Mouse (Mus musculus): ENCODE measurements around the gene Trpv5.

Trpv5 gene

DNA sequence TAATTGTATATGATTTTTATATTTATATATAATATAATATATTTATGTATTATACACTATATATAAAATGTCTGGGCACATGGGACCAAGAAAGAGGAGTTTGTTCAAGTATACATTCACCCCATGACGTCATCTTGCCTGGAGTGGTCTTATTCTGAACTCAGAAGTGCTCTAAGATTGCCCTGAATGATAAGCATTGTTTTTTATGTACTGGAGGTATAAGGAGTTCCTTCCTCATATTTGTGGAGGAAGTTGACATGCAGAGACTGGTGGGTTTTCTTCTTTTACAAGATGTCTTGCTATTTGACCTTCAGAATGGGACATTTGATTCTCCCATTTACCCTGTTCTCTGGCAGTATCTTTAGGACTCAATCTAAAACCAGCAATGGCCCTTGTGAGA is 52.4 kb downstream of the Trpv5 start:
- no peak for DNase-seq (ENCODE audit: low read depth, low spot score)
- Histone ChIP-seq H3K27me3 (ENCODE audit: control insufficient read depth, insufficient read depth, low read length, poor library complexity, severe bottlenecking) (no peaks in the 10 kb centered on the region), H3K36me3 (ENCODE audit: control insufficient read depth, insufficient read depth, low read length, poor library complexity, severe bottlenecking) (no peaks in the 10 kb centered on the region)

DNA sequence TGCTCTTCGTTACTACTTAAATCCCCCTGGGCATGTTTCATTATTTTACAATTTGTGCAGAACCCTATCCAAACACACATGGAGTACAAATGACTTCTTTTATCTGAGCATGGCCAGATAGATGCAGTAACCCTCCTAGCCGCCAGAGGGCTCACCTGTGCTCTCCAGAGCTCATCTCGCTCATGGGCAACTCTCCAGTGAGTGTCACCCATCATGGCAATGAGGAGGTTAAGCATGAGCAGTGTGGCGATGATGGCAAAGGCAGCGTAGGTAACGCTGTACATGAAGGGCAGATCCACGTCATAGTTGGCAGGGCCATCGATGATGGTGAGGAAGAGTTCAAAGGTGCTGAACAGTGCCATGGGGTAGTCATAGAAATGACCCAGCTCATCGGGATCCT is 57.9 kb downstream of the Trpv5 start:
- DNase-seq (ENCODE audit: low read depth, low spot score): peak; percentile 2
- Histone ChIP-seq H3K36me3 (ENCODE audit: control insufficient read depth, insufficient read depth, low read length, poor library complexity, severe bottlenecking) (no peaks in the 10 kb centered on the region), H3K27me3 (ENCODE audit: control insufficient read depth, insufficient read depth, low read length, poor library complexity, severe bottlenecking) (no peaks in the 10 kb centered on the region)

DNA sequence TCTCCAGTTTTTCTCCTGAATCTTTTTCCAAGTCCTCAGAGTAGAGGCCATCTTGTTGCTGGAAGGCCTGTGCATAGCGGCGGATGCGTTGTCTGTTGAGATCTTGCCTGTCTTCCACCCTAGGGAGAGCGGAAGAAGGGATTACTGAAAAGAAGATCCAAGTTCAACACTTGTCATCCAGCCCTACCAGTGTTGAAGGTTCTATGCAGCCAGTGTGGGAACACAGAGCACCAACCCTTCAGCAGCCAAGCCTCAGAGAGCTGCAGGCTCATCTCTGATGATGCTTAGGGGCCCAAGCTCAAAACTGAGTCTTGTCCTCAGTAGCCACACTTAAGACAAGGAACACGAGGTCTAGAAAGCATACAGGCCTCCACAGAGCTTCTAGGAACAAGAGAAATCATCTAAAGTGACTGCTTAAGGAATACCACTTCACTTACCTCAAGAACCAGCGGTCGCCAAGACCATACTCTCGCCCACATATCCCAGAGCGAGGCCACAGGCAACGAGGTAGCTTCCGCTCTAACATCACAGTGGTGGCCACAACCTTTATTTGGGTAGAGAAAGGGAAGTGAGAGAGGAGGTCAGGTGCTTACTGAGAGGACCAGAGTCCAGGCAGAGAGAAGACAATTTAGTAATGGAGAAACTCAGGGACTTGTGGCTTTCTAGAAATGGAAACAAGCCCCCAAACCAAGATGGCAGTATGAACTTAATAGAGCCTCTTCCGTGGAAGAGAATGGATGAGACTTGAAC is 59.2 kb downstream of the Trpv5 start:
- Histone ChIP-seq H3K27me3 (ENCODE audit: control insufficient read depth, insufficient read depth, low read length, poor library complexity, severe bottlenecking) (no peaks in the 10 kb centered on the region), H3K36me3 (ENCODE audit: control insufficient read depth, insufficient read depth, low read length, poor library complexity, severe bottlenecking) (no peaks in the 10 kb centered on the region)
- peak; percentile 8 for DNase-seq (ENCODE audit: low read depth, low spot score)

DNA sequence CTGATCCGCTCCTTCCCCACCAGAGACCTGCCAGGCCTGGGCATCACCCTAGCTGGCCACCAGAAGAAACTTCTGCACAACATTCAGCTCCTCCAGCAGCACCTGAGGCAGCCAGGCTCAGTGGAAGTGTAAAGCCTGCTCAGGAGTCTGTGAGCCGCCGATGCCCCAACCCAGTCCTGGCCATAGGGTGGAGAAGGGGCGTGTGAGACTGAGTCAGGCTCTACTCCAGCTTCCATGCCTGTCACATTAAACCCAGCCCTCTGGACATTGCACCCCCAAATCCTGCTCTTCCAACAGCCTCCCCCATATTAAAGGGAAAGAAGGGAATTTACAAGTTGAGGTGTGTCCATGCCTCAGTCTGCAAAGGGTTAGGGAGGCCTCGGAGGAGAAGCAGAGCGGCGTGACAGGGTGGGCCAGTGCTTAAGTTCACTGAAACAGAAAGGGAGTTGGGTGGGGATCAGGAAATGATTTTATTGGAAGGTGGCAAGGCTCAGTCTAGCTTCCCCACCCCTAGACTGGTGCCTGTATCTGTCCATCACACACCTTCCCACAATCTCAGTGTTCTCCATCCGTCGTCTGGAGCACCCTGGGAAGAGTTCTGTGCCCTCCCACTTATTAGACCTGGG is 60.3 kb downstream of the Trpv5 start:
- H3K27me3 ChIP-seq (ENCODE audit: control insufficient read depth, insufficient read depth, low read length, poor library complexity, severe bottlenecking): no peaks in the 10 kb centered on the region
- DNase-seq (ENCODE audit: low read depth, low spot score): no peak
- no peaks in the 10 kb centered on the region for H3K36me3 ChIP-seq (ENCODE audit: control insufficient read depth, insufficient read depth, low read length, poor library complexity, severe bottlenecking)

DNA sequence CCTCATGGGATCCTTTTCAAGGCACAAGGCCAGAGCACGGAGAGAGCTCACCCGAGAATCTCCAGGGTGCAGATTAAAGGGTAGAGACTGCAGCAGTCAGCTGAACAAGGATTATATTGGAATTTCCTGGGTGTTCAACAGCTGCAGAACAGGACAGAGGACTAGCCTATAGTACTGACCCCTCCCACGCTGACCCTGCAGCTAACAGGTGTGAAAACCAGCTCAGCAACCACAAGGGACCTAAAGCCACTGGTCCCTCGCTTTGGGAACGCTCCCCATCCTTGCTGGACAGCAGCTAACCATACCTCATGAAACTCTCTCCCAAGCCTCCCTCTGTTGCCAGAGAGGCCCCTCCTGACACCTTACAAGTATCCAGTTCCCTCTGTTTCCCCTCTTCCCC is 72.9 kb downstream of the Trpv5 start:
- H3K36me3 ChIP-seq (ENCODE audit: control insufficient read depth, insufficient read depth, low read length, poor library complexity, severe bottlenecking): no peaks in the 10 kb centered on the region
- DNase-seq (ENCODE audit: low read depth, low spot score): no peak
- H3K27me3 ChIP-seq (ENCODE audit: control insufficient read depth, insufficient read depth, low read length, poor library complexity, severe bottlenecking): no peaks in the 10 kb centered on the region

DNA sequence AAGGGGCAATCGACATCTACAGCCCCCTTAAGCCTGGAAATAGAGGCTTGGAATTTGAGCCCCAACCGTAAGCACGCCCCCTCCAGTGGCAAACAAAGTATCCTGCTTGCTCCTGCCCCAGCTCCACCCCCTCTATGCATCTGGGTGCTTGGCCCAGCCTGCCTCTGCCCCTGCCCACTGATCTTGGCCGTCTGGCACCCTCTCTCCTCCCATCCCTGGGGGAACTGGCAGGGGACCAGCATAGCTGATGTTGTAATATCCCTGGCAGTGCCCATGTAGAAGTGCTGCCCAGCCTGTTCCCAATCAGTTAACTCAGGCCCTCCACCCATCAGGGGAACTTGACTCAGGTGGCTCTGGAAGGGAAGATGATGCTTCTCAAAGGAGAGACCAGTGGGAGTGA is 74.4 kb downstream of the Trpv5 start:
- Histone ChIP-seq H3K27me3 (ENCODE audit: control insufficient read depth, insufficient read depth, low read length, poor library complexity, severe bottlenecking) (no peaks in the 10 kb centered on the region), H3K36me3 (ENCODE audit: control insufficient read depth, insufficient read depth, low read length, poor library complexity, severe bottlenecking) (no peaks in the 10 kb centered on the region)
- DNase-seq (ENCODE audit: low read depth, low spot score): no peak

DNA sequence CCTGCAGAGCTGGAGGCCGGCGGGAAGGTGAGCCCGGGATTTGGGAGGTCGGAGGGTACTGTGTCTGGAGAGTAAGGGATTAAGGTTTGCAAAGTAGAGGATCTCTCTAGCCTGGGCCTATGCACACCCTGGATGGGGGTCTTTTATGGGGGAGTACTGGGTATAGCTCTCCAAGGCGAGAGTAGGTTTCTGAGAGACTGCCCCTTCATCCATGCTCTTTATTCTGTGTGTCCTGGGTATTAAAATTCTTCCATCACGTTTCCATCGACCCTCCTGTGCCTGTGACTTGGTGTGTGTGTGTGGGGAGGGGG is 74.8 kb downstream of the Trpv5 start:
- Histone ChIP-seq H3K27me3 (ENCODE audit: control insufficient read depth, insufficient read depth, low read length, poor library complexity, severe bottlenecking) (no peaks in the 10 kb centered on the region), H3K36me3 (ENCODE audit: control insufficient read depth, insufficient read depth, low read length, poor library complexity, severe bottlenecking) (no peaks in the 10 kb centered on the region)
- no peak for DNase-seq (ENCODE audit: low read depth, low spot score)

DNA sequence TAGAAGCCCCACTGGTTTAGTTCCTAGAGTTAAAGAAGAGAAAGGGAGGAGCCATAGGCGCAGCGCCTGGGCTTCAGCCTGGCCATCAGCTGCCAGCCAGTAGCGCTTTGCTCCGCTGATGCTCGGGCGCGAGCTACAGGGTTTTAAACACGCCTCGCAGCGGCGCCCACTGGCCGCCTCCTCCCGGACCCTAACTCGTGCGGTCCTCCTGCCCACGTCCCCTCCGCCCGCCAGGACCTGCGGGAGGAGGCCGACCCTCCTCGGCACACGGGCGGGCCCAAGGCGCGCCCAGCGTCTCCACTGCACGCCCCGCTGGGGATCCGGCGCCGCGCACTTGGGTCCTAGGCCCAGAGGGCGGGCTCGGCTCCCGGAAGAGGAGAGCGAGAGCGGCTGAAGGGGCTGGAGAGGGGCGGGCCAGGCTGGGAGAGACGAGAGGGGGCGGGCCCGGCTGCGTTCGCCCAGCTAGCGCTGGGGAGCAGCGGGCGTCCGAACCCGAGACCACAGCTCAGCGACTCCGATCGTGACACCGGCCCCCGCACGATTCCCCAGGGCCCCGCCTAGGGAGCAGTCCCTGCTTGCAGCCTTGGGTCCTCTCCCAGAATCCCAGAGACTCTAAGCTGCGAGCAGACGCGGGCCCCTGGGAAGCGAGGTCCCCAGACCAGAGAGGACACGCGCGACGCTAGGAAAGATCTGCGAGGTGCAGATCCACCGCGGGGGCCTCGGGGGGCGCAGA is 75.3 kb downstream of the Trpv5 start, which contains the start of gene Ephb6:
TSS of gene Ephb6 (plus strand) at position 422 of the 733 bp plus-strand sequence.
- Histone ChIP-seq H3K36me3 (ENCODE audit: control insufficient read depth, insufficient read depth, low read length, poor library complexity, severe bottlenecking) (no peaks in the 10 kb centered on the region), H3K27me3 (ENCODE audit: control insufficient read depth, insufficient read depth, low read length, poor library complexity, severe bottlenecking) (no peaks in the 10 kb centered on the region)
- peak; percentile 4 for DNase-seq (ENCODE audit: low read depth, low spot score)

DNA sequence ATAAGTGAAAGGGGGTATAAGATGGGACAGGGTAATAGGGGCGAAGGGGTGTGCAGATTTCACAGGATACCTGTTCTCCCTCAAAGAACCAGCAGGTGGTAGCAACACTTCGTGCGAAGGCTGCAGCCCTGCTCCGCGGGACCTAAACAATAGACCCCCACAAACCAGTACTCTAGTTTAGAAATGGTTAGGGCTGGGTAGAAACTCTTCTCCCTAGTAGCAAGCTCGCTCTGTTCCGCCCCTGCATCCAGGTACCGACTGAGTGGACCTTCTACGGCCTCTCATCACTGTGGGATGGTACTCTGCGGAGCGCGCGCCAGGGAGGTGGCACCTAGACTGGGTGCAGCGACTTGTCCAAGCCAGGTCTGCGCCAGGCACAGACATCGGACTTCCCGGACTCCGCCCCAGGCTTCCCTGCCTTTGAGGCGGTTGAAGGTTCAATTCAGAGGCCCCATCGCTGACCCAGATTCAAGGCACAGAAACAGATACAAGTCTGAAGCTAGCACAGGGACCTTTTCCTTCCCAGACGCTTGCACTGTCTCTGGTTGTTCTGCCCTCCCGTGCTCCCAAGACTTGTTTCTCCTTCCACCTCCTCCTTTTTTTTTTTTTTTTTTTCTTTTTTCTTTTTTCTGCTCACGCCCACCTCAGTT is 76.0 kb downstream of the Trpv5 start:
- Histone ChIP-seq H3K27me3 (ENCODE audit: control insufficient read depth, insufficient read depth, low read length, poor library complexity, severe bottlenecking) (no peaks in the 10 kb centered on the region), H3K36me3 (ENCODE audit: control insufficient read depth, insufficient read depth, low read length, poor library complexity, severe bottlenecking) (no peaks in the 10 kb centered on the region)
- DNase-seq (ENCODE audit: low read depth, low spot score): peak; percentile 29

All from splenic B cell, adult 2 months (primary cell).